Mouse (Mus musculus) thymus, adult 2 months (tissue): ENCODE results near the gene Cryab. TPM values are rescaled to one million over a fixed set of nuclear protein-coding genes. Genes with fewer than 3 reads are reported as not detected.

Experiments
- DNase-seq: peaks from one replicate; pipeline ENCODE4 v3.0.0; 2021
- H3K27ac ChIP-seq: fragments of 200-500 bp; 2 replicates; pipeline ENCODE4 v1.5.1; 2012; ENCODE audit warnings: low read length, control low read depth; ENCODE audit not compliant: control insufficient read depth, insufficient read depth
- H3K27me3 ChIP-seq: fragments of 200-500 bp; 2 replicates; pipeline ENCODE4 v1.6.1; 2012; ENCODE audit warnings: mild to moderate bottlenecking, low read length, moderate library complexity, mixed read lengths; ENCODE audit not compliant: control insufficient read depth, insufficient read depth
- H3K36me3 ChIP-seq: fragments of 200-500 bp; 2 replicates; pipeline ENCODE4 v1.6.1; 2012; ENCODE audit warnings: mild to moderate bottlenecking, low read length, moderate library complexity; ENCODE audit not compliant: control insufficient read depth, insufficient read depth
- H3K4me1 ChIP-seq: fragments of 200-500 bp; replicated peaks from 2 replicates; pipeline ENCODE4 v1.6.1; 2012; ENCODE audit warnings: low read length; ENCODE audit not compliant: control insufficient read depth, insufficient read depth
- H3K4me3 ChIP-seq: fragments of 200-500 bp; 2 replicates; pipeline ENCODE4 v1.5.1; 2012; ENCODE audit warnings: mild to moderate bottlenecking, low read length, control low read depth, moderate library complexity; ENCODE audit not compliant: control insufficient read depth, insufficient read depth
- CTCF ChIP-seq: fragments of 200-500 bp; IDR thresholded peaks from 2 replicates; pipeline ENCODE4 v1.5.1; 2012; ENCODE audit warnings: mild to moderate bottlenecking, control low read depth, low read length, moderate library complexity, borderline replicate concordance; ENCODE audit not compliant: control insufficient read depth, poor library complexity, insufficient read depth; ENCODE audit errors: extremely low read depth
- POLR2A ChIP-seq: fragments of 200-500 bp; IDR thresholded peaks from 2 replicates; pipeline ENCODE4 v1.6.1; 2012; ENCODE audit warnings: mild to moderate bottlenecking, low read length, control low read depth, moderate library complexity; ENCODE audit not compliant: control insufficient read depth, poor library complexity, insufficient read depth; ENCODE audit errors: extremely low read depth
- WGBS: fragments of 180-500 bp; shearing (Covaris S2); methylation state at CpG from one replicate; pipeline ENCODE4 v1.1.7; 2018; 5-methylcytosine and 5-hydroxymethylcytosine counted together
- polyA plus RNA-seq: library from polyadenylated mRNA; depleted of rRNA; stranded (reverse); fragments of >200 nt; gene quantifications from 2 replicates; pipeline ENCODE4 v1.2.3, GENCODE M21; 2012; rRNA removed

The Cryab gene
- 29.7 and 146 TPM in 2 replicates for polyA plus RNA-seq

DNA sequence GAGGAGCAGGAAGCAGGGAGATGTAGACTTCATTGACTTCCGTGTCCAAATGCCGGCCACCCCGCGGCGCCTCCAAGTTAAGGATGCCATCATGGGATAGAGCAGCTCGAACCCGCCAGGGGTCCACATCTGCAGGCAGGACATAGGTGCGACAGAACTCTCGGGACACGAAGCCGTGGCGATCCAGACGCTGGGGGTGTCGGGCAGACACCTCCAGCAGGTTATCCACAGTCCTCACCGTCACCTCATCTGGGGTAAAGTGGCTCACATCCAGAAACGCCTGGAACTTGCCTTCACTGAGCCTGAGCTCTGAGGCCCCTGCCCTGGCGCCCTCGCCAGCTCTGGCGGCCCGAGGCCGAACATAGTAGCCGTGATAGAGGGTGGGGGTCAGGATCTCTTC, at the start of gene Cryab:
Cryab (plus strand) TSS at position 3 of the 400 bp plus-strand sequence.
- no peak within 1 kb of the TSS for H3K4me3 ChIP-seq
- H3K27me3 ChIP-seq = no peaks in the 10 kb centered on the region
- WGBS = 85% methylated on average over 22 of the region's 22 CpGs
- TF ChIP-seq POLR2A = no peak
- no peak for TF ChIP-seq CTCF
- 0 out of 2 replicates have a peak, but pooled peaks cover 2% of the 10 kb centered on the region for H3K4me1 ChIP-seq
- no peak for DNase-seq
- no peaks in the 10 kb centered on the region for H3K36me3 ChIP-seq
- no peak within 1 kb of the TSS for H3K27ac ChIP-seq

GRCm38 (mm10) chr9:50704907-50705306, 46.2 kb upstream of the Cryab start:
- WGBS = 89% methylated on average over 6 of the region's 6 CpGs

DNA sequence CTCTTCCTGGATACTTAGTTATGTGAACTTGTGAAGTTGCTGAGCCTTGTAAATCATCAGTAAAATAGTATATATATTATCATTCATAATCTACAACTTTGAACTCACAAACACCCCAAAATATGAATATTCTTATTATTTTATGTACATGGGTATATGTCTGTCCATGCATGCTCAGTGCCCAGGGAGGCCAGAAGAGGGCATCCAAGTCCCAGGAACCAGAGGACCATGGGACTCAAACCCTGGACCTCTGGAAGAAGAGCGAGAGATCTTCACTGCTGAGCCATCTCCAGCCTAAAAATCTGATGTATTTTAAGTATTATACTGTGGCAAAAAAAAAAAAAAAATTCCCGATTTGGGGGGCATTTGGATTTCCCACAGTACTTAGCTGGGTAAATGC, 42.0 kb upstream of the Cryab start:
- peak; percentile 8 for DNase-seq
- H3K27me3 ChIP-seq = no peaks in the 10 kb centered on the region
- no peak overlapping the region for H3K4me3 ChIP-seq
- no peaks in the 10 kb centered on the region for H3K4me1 ChIP-seq
- H3K36me3 ChIP-seq = no peaks in the 10 kb centered on the region
- no peak overlapping the region for H3K27ac ChIP-seq
- WGBS = 36% methylated on average over 2 of the region's 2 CpGs
- TF ChIP-seq CTCF = no peak
- TF ChIP-seq POLR2A = no peak

More at GRCm38 (mm10) chr9:50704907-50705306, 46.2 kb upstream of the Cryab start:
- Histone ChIP-seq H3K4me3 (no peak overlapping the region), H3K36me3 (no peaks in the 10 kb centered on the region), H3K27ac (no peak overlapping the region), H3K27me3 (peaks cover 1% of the 10 kb centered on the region), H3K4me1 (no peaks in the 10 kb centered on the region)
- TF ChIP-seq POLR2A = no peak
- no peak for TF ChIP-seq CTCF
- DNase-seq = no peak

- TF ChIP-seq CTCF (no peak), POLR2A (no peak)
- H3K4me1 ChIP-seq = no peaks in the 10 kb centered on the region
- no peaks in the 10 kb centered on the region for H3K36me3 ChIP-seq
- DNase-seq = no peak
- WGBS = 57% methylated on average over 4 of the region's 4 CpGs
- H3K27me3 ChIP-seq = no peaks in the 10 kb centered on the region
- H3K27ac ChIP-seq = no peak overlapping the region
- H3K4me3 ChIP-seq = no peak overlapping the region
Observed at GRCm38 (mm10) chr9:50711337-50711736, 39.8 kb upstream of the Cryab start.

DNA sequence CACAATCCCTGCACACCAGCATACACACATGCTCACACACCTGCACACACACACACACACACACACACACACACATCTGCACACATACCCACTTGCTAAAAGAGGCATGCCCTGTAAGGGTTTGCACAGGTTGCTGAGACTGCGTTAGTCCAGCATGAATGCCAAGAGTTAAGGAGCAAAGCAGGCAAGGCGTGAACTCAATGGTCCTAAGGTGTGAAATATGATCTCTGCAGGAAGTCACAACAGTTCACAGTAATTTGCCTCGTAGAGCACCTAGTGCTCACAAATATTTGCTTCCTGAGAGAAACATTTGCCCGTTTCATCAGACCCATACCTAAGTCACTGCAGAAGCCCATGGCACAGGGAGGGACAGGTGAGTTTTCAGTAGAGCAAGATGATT, 36.9 kb upstream of the Cryab start:
- Histone ChIP-seq H3K4me1 (no peaks in the 10 kb centered on the region), H3K36me3 (no peaks in the 10 kb centered on the region), H3K4me3 (no peak overlapping the region), H3K27me3 (no peaks in the 10 kb centered on the region), H3K27ac (no peak overlapping the region)
- DNase-seq = no peak
- 50% methylated on average over 4 of the region's 4 CpGs for WGBS
- TF ChIP-seq CTCF (no peak), POLR2A (no peak)

DNA sequence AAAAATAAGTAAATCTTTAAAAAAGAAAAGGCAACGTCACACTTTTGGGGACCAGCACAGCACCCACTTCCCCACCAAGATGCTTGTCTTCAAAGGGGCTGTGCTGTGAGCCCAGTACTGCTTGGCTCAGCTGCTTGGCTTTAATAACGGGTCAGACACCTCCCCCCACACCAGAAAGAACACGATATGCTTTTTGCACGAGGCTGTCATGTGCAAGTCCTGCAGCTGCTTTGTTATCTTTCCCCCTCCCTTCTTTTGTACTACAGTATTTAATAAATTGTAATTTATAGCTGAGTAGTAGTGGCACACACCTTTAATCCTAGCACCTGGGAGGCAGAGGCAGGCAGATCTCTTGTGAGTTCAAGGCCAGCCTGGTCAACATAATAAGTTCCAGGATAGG, 32.2 kb upstream of the Cryab start:
- WGBS = 67% methylated on average over 4 of the region's 4 CpGs
- Histone ChIP-seq H3K36me3 (no peaks in the 10 kb centered on the region), H3K4me3 (no peak overlapping the region), H3K4me1 (no peaks in the 10 kb centered on the region), H3K27me3 (no peaks in the 10 kb centered on the region), H3K27ac (no peak overlapping the region)
- DNase-seq = no peak
- TF ChIP-seq POLR2A (no peak), CTCF (no peak)

- Histone ChIP-seq H3K36me3 (no peaks in the 10 kb centered on the region), H3K27me3 (no peaks in the 10 kb centered on the region), H3K27ac (no peak overlapping the region), H3K4me3 (no peak overlapping the region), H3K4me1 (no peaks in the 10 kb centered on the region)
- DNase-seq = no peak
- TF ChIP-seq POLR2A (no peak), CTCF (no peak)
- 70% methylated on average over 12 of the region's 12 CpGs for WGBS
Observed at GRCm38 (mm10) chr9:50721061-50721460, 30.1 kb upstream of the Cryab start.
